Mouse (Mus musculus) hindbrain, embryonic 15.5 days (tissue): ENCODE data around the gene Fut11. TPM values are rescaled to one million over a fixed set of nuclear protein-coding genes. Genes with fewer than 3 reads are reported as not detected.

Source experiments
- ATAC-seq: fragments of 200-750 bp; cut with Nextera tagmentation; 2 replicates; pipeline ENCODE4 v1.8.0; 2017; ENCODE audit warnings: low read depth, moderate number of reproducible peaks, moderate TSS enrichment; ENCODE audit not compliant: low FRiP score
- H3K27ac ChIP-seq: fragments of 300-500 bp; sonication (generic); replicated peaks from 2 replicates; pipeline ENCODE4 v1.5.1; 2015; ENCODE audit warnings: mild to moderate bottlenecking, inconsistent platforms
- H3K27me3 ChIP-seq: fragments of 300-500 bp; sonication (generic); 2 replicates; pipeline ENCODE4 v1.6.1; 2015; ENCODE audit warnings: control low read depth, inconsistent platforms
- H3K36me3 ChIP-seq: fragments of 300-500 bp; sonication (generic); 2 replicates; pipeline ENCODE4 v1.6.1; 2015; ENCODE audit warnings: control low read depth, inconsistent platforms
- H3K4me1 ChIP-seq: fragments of 300-500 bp; sonication (generic); replicated peaks from 2 replicates; pipeline ENCODE4 v1.6.1; 2015; ENCODE audit warnings: control low read depth, inconsistent platforms
- H3K4me2 ChIP-seq: fragments of 300-500 bp; sonication (generic); 2 replicates; pipeline ENCODE4 v1.6.1; 2015; ENCODE audit warnings: moderate library complexity, mild to moderate bottlenecking, inconsistent platforms
- H3K4me3 ChIP-seq: fragments of 300-500 bp; sonication (generic); 2 replicates; pipeline ENCODE4 v1.5.1; 2015; ENCODE audit warnings: mild to moderate bottlenecking, inconsistent platforms
- H3K9ac ChIP-seq: fragments of 300-500 bp; sonication (generic); 2 replicates; pipeline ENCODE4 v1.6.1; 2015; ENCODE audit warnings: inconsistent platforms
- H3K9me3 ChIP-seq: fragments of 300-500 bp; sonication (generic); 2 replicates; pipeline ENCODE4 v1.6.1; 2016; ENCODE audit warnings: control low read depth, inconsistent platforms
- WGBS: fragments of 180-500 bp; shearing (Covaris S2); methylation state at CpG from one replicate; pipeline ENCODE4 v1.1.7; 2015; 5-methylcytosine and 5-hydroxymethylcytosine counted together
- polyA plus RNA-seq: library from polyadenylated mRNA; unstranded; fragments of >200 nt; fragmentation: Nextera tagmentation; extraction: Ambion mirVana; gene quantifications from 2 replicates; pipeline ENCODE4 v1.2.1, GENCODE M21; 2015

The Fut11 gene
- polyA plus RNA-seq, 1 experiment from 2014 or later = 30.4 TPM

DNA sequence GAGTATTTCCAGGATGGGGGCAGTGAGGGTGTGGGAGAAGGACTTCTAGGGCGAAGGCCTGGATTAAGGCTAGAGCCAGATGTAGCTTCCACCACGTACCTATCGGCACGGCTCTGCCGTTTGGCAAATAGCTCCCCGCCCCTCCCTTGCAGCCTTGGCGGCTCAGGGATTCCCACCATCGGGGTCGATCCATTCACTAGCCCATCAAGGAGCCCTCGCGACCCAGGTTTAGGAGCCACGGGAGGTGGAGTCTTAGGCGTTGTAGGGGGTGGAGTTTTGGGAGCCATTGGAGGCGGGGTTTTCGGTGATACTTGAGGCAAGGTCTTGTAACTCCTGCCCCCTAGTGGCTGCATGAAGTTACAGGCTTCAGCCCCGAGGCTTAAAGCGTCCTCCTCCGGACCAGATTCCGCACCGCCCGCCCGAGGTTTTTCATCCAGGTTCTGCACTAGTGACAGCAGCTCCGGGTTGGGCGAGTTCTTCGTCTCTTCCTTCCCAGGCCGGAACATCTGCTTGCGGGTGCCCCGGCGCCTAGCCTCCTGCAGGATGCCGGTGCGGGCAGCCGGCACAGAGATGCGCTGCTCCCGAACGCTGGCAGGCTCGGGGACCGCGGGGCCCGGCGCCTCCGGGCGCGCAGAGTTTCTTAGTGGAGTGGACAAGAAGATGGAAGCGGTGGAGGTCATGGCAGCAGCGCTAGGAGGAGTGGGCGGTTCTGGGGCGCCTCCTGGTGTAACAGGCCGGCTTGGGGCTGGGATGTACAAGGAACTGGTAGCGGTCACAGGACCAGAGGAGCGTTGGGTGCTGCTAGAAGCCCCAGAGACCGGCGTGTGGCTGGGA is 33.7 kb upstream of the Fut11 start:
- peak; percentile 88 for ATAC-seq
- Histone ChIP-seq H3K4me3 (peak overlapping the region; percentile 77), H3K27me3 (peaks cover 7% of the 10 kb centered on the region; the same call in 1 of the 2 replicates), H3K4me1 (peaks cover 18% of the 10 kb centered on the region), H3K9me3 (no peaks in the 10 kb centered on the region), H3K9ac (peak overlapping the region; percentile 85), H3K27ac (peak overlapping the region; percentile 93), H3K36me3 (no peaks in the 10 kb centered on the region), H3K4me2 (peak overlapping the region; percentile 83)
- 1% methylated on average over 52 of the region's 52 CpGs for WGBS

DNA sequence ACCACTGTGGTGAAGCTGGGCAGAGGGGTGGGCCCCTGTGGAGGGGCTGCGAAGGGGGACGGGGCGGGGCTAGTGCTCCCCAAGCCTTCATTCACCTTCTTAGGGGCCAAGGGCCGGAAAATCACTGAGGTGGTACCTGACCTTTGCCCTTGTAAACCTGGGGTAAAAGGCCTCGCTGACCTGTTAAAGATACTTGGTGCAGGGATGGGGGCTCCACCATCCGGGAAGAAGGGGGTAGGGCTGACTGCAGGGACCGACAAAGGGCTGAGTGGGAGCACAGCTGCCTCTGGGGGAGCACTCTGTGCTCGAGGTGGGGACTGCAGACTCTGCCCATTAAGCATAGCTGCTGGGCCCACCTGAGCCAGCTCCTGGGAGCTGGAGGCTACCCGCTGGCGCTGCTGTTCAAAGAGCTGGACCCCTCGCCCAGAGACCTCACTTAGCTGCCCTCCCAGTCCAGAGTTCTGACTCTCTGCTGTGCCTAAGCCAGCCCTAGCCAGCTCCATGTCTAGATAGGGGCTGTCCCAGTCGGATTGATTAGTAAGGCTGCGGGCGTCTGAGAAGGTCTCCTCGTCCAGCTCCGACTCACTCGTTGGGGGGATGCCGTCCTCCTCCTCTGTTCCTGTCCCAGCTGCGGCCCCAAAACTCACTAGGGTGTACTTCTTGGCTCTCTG is 33.0 kb upstream of the Fut11 start:
- Histone ChIP-seq H3K9ac (peak overlapping the region; percentile 85), H3K4me2 (peak overlapping the region; percentile 83), H3K36me3 (no peaks in the 10 kb centered on the region), H3K9me3 (no peaks in the 10 kb centered on the region), H3K4me3 (peak overlapping the region; percentile 77), H3K27me3 (peaks cover 7% of the 10 kb centered on the region; the same call in 1 of the 2 replicates), H3K27ac (peak overlapping the region; percentile 93), H3K4me1 (peaks cover 18% of the 10 kb centered on the region)
- ATAC-seq = peak; percentile 69
- WGBS = 9% methylated on average over 19 of the region's 19 CpGs

GRCm38 (mm10) chr14:20662740-20663139 is 32.0 kb upstream of the Fut11 start:
- Histone ChIP-seq H3K4me1 (peaks cover 18% of the 10 kb centered on the region), H3K4me2 (0 out of 2 replicates have a peak overlapping the region, but pooled peaks have one; percentile 83), H3K9ac (no peak overlapping the region), H3K27me3 (peaks cover 7% of the 10 kb centered on the region; the same call in 1 of the 2 replicates), H3K36me3 (no peaks in the 10 kb centered on the region), H3K9me3 (no peaks in the 10 kb centered on the region), H3K27ac (no peak overlapping the region), H3K4me3 (no peak overlapping the region)
- no peak for ATAC-seq
- 92% methylated on average over 3 of the region's 3 CpGs for WGBS

DNA sequence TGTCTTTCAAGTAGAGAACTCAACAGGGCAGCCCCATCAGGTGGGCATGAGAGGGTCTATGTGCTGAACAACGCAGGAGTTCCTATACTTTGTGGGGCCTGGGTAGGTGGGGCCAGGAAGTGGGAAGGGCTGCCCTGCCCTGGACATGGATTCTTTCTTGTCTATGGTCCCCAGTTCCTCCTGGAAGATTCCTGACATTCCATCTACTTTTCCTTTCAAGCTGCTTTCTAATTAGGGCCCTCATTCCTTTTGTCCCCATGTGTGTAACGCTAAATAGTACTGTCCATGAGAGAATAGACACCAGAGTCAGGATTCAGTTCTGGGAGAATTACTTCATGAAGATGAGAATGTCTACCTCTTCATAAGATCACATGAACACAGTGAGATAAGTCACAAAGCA is 31.2 kb upstream of the Fut11 start:
- 74% methylated on average over 2 of the region's 2 CpGs for WGBS
- no peak for ATAC-seq

GRCm38 (mm10) chr14:20664436-20664835 is 30.3 kb upstream of the Fut11 start:
- Histone ChIP-seq H3K4me2 (no peak overlapping the region), H3K9ac (no peak overlapping the region), H3K27ac (no peak overlapping the region), H3K9me3 (no peaks in the 10 kb centered on the region), H3K4me3 (no peak overlapping the region), H3K36me3 (no peaks in the 10 kb centered on the region), H3K4me1 (peaks cover 18% of the 10 kb centered on the region), H3K27me3 (peaks cover 16% of the 10 kb centered on the region)
- ATAC-seq = no peak
- 61% methylated on average over 3 of the region's 3 CpGs for WGBS

More for the DNA sequence above, 31.2 kb upstream of the Fut11 start:
- H3K36me3 ChIP-seq = no peaks in the 10 kb centered on the region
- H3K4me2 ChIP-seq = no peak overlapping the region
- H3K4me3 ChIP-seq = no peak overlapping the region
- no peak overlapping the region for H3K27ac ChIP-seq
- peaks cover 10% of the 10 kb centered on the region for H3K27me3 ChIP-seq
- no peaks in the 10 kb centered on the region for H3K9me3 ChIP-seq
- no peak overlapping the region for H3K9ac ChIP-seq
- peaks cover 18% of the 10 kb centered on the region for H3K4me1 ChIP-seq

DNA sequence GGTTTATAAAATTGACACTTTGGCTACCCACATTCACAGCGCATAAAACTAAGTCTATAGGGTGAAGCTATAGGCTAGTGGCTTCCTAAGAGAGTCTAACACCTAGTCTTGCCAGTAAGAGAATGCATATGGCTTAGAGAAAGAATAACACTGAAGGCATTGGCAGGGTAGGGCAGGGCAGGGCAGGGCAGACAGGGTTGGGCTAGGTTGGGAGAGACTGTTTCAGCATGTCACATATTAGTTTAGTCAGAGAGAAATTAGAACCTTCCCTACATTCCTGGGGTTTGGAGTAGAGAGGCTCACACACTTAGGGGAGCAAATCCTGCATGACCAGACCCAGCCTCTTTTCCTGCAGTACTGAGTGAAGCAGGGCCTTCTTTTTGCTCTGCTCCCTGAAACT is 27.3 kb upstream of the Fut11 start:
- Histone ChIP-seq H3K27me3 (peaks cover 22% of the 10 kb centered on the region), H3K27ac (no peak overlapping the region), H3K9ac (no peak overlapping the region), H3K4me3 (no peak overlapping the region), H3K9me3 (no peaks in the 10 kb centered on the region), H3K4me1 (peaks cover 3% of the 10 kb centered on the region; the same call in 1 of the 2 replicates), H3K4me2 (no peak overlapping the region), H3K36me3 (no peaks in the 10 kb centered on the region)
- 62% methylated on average over 1 of the region's 1 CpGs for WGBS
- no peak for ATAC-seq

DNA sequence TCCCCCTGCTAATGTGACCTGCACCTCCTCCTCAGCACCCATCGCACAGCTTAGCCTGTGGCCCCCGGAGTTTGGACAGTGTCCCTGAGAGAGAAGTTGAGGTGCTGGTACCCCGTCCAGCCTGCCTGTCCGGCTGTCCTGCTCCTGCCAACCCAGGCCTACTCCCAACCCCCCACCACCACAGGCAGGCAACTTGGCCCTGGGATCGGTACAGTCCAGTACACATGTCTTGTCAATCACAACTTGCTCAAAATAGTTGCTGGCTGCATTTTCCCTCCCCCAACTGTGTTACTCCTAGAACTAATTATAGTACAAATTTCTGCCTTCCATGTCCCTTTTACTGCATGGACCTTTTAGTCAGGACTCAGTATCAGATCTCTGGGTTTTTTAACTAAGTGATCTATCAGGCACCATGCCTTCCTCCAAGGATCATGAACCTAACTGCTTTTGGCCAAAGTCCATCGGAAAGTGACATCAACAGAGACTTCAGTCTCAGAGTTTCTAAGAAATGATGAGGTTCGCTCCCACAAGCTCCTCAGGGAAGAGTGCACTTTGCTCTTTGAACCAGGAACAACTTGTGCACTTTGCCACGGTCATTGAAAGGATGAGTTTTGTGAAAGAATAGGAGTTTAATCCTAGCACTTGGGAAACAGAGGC is 26.5 kb upstream of the Fut11 start, which contains the start of gene Synpo2l:
Gene Synpo2l (minus strand): TSS at position 201 of the 657 bp plus-strand sequence.
- Histone ChIP-seq H3K4me3 (no peak within 1 kb of the TSS), H3K36me3 (no peaks in the 10 kb centered on the region), H3K4me2 (no peak within 1 kb of the TSS), H3K27ac (no peak within 1 kb of the TSS), H3K4me1 (no peaks in the 10 kb centered on the region), H3K9ac (no peak within 1 kb of the TSS), H3K27me3 (peaks cover 21% of the 10 kb centered on the region), H3K9me3 (no peaks in the 10 kb centered on the region)
- WGBS = 83% methylated on average over 8 of the region's 8 CpGs
- no peak for ATAC-seq

DNA sequence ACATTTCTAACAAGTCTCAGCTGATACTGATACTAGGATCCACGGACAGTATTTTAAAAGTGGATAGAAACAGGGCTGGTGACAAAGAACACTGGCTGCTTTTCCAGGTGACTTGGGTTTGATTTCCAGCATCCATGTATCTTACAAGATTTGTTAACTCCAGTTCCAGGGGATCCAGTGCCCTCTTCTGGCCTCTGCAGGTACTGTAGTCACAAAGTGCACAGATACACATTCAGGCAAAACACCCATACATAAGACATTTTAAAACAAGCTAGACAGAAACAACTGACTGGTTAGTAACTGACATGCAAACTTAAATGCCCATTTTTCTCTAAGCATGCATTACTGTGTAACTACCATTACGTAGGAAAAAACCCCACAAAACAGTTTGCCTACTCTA is 21.8 kb upstream of the Fut11 start:
- no peak overlapping the region for H3K9ac ChIP-seq
- WGBS = 85% methylated on average over 2 of the region's 2 CpGs
- H3K4me1 ChIP-seq = peaks cover 23% of the 10 kb centered on the region
- no peak for ATAC-seq
- H3K4me3 ChIP-seq = no peak overlapping the region
- peaks cover 17% of the 10 kb centered on the region for H3K36me3 ChIP-seq
- H3K9me3 ChIP-seq = no peaks in the 10 kb centered on the region
- peak overlapping the region; percentile 80; the same call in 1 of the 2 replicates for H3K4me2 ChIP-seq
- no peak overlapping the region for H3K27ac ChIP-seq
- H3K27me3 ChIP-seq = peaks cover 15% of the 10 kb centered on the region

DNA sequence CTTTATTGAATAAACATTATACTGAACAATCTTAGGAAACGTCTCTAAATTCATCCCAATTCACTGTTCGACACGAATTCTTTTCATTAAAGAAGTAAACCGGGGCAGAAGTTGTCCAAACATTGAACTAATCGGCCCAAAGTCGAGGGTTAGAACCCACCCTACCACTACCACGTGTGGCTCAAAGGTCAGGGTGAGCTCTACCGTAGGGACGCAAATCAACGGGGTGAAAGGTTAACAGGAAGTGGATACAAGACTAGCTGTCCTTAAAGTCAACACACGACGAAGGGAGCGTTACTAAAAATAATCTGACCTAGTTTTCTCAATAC is 21.1 kb upstream of the Fut11 start:
- H3K27me3 ChIP-seq = peaks cover 11% of the 10 kb centered on the region; the same call in 1 of the 2 replicates
- peaks cover 23% of the 10 kb centered on the region for H3K4me1 ChIP-seq
- WGBS = 10% methylated on average over 13 of the region's 13 CpGs
- no peaks in the 10 kb centered on the region for H3K9me3 ChIP-seq
- H3K4me2 ChIP-seq = peak overlapping the region; percentile 80
- peaks cover 24% of the 10 kb centered on the region for H3K36me3 ChIP-seq
- peak overlapping the region; percentile 46 for H3K9ac ChIP-seq
- peak overlapping the region; percentile 82 for H3K27ac ChIP-seq
- peak overlapping the region; percentile 77 for H3K4me3 ChIP-seq
- ATAC-seq = peak; percentile 77

GRCm38 (mm10) chr14:20674064-20674833 is 20.5 kb upstream of the Fut11 start, which contains the start of gene Sec24c:
Gene Sec24c, plus strand, starts transcription at chr14:20674308.
- H3K27ac ChIP-seq = peak within 1 kb of the TSS; percentile 88
- H3K4me3 ChIP-seq = peak within 1 kb of the TSS; percentile 77
- WGBS = under 1% methylated on average over 43 of the region's 43 CpGs
- ATAC-seq = peak; percentile 98
- H3K9ac ChIP-seq = peak within 1 kb of the TSS; percentile 73
- 0 out of 2 replicates have a peak, but pooled peaks cover 6% of the 10 kb centered on the region for H3K27me3 ChIP-seq
- H3K36me3 ChIP-seq = peaks cover 29% of the 10 kb centered on the region
- no peaks in the 10 kb centered on the region for H3K9me3 ChIP-seq
- H3K4me2 ChIP-seq = peak within 1 kb of the TSS; percentile 80
- peaks cover 23% of the 10 kb centered on the region for H3K4me1 ChIP-seq

GRCm38 (mm10) chr14:20677906-20678305 is 16.9 kb upstream of the Fut11 start:
- Histone ChIP-seq H3K4me3 (no peak overlapping the region), H3K27me3 (no peaks in the 10 kb centered on the region), H3K27ac (no peak overlapping the region), H3K9me3 (no peaks in the 10 kb centered on the region), H3K36me3 (peaks cover 65% of the 10 kb centered on the region), H3K4me1 (peaks cover 23% of the 10 kb centered on the region), H3K9ac (no peak overlapping the region), H3K4me2 (no peak overlapping the region)
- ATAC-seq = no peak
- WGBS = 94% methylated on average over 4 of the region's 4 CpGs
